Mouse (Mus musculus) heart, postnatal 0 days (tissue): Measurements from ENCODE around the gene Cherp. TPM values are rescaled to one million over a fixed set of nuclear protein-coding genes. Genes with fewer than 3 reads are reported as not detected.

Experiments used
- ATAC-seq: fragments of 200-750 bp; cut with Nextera tagmentation; 2 replicates; pipeline ENCODE4 v1.8.0; 2017; ENCODE audit warnings: low read depth, moderate number of reproducible peaks, moderate library complexity; ENCODE audit not compliant: insufficient read depth
- DNase-seq: peaks from one replicate; pipeline ENCODE4 v3.0.0-alpha.2; 2016; ENCODE audit warnings: low spot score
- H3K27ac ChIP-seq: fragments of 300-500 bp; sonication (generic); 2 replicates; pipeline ENCODE4 v1.5.1; 2014; ENCODE audit warnings: low read depth, mild to moderate bottlenecking
- H3K27me3 ChIP-seq: fragments of 300-500 bp; sonication (generic); 2 replicates; pipeline ENCODE4 v1.6.1; 2014; ENCODE audit warnings: low read length, mixed read lengths; ENCODE audit not compliant: control insufficient read depth, insufficient read depth
- H3K36me3 ChIP-seq: fragments of 300-500 bp; sonication (generic); replicated peaks from 2 replicates; pipeline ENCODE4 v1.6.1; 2014; ENCODE audit warnings: low read length, mixed read lengths; ENCODE audit not compliant: control insufficient read depth, insufficient read depth
- H3K4me1 ChIP-seq: fragments of 300-500 bp; sonication (generic); 2 replicates; pipeline ENCODE4 v1.6.1; 2014; ENCODE audit warnings: antibody characterized with exemption; ENCODE audit not compliant: control insufficient read depth, insufficient read depth
- H3K4me2 ChIP-seq: fragments of 300-500 bp; sonication (generic); 2 replicates; pipeline ENCODE4 v1.6.1; 2014; ENCODE audit warnings: low read depth, mild to moderate bottlenecking, low read length, moderate library complexity
- H3K4me3 ChIP-seq: fragments of 300-500 bp; sonication (generic); 2 replicates; pipeline ENCODE4 v1.5.1; 2014; ENCODE audit warnings: low read depth, low read length
- H3K9ac ChIP-seq: fragments of 300-500 bp; sonication (generic); replicated peaks from 2 replicates; pipeline ENCODE4 v1.6.1; 2014; ENCODE audit warnings: low read depth, low read length, mixed read lengths
- H3K9me3 ChIP-seq: fragments of 300-500 bp; sonication (generic); replicated peaks from 2 replicates; pipeline ENCODE4 v1.6.1; 2016; ENCODE audit warnings: low read length; ENCODE audit not compliant: control insufficient read depth
- CTCF ChIP-seq: IDR thresholded peaks from 2 replicates; pipeline ENCODE4 v1.5.1; 2016; ENCODE audit warnings: antibody characterized with exemption, control low read depth, low read depth
- EP300 ChIP-seq: IDR thresholded peaks from 2 replicates; pipeline ENCODE4 v1.6.1; 2016; ENCODE audit warnings: antibody characterized with exemption, low read depth
- WGBS: fragments of 180-500 bp; shearing (Covaris S2); extraction: QIAGEN DNeasy Blood & Tissue Kit; methylation state at CpG from one replicate; pipeline ENCODE4 v1.1.7; 2014; 5-methylcytosine and 5-hydroxymethylcytosine counted together
- polyA plus RNA-seq: library from polyadenylated mRNA; unstranded; fragments of >200 nt; fragmentation: Nextera tagmentation; extraction: Ambion mirVana; gene quantifications from 2 replicates; pipeline ENCODE4 v1.2.1, GENCODE M21; 2015
- total RNA-seq: library from RNA; depleted of rRNA; stranded (reverse); fragments of >200 nt; gene quantifications from 2 replicates; pipeline ENCODE4 v1.2.3, GENCODE M21; 2014; ENCODE audit warnings: low replicate concordance

Cherp gene
- total and polyA plus RNA-seq, 2 experiments from 2014 or later, result 15.8 to 17.0 TPM

DNA sequence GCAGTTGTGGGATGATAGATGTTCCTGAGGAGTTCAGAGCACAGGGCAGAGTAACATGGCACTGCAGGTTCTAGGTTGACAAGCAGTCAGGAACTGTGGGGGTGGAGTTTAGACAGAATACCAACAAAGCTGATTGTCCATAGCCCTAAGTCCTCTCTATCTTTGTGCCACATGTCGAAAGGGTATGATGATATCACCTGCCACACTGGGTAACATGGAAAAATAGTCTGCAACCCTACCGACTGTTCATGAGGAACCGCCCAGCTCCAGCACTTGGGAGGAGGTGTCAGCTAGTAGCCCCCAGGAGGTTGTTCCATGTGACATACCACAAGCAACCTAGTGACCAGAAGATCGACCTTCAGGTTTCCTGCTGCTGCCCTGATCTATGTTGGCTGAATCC is 23.5 kb upstream of the Cherp start:
- H3K27ac ChIP-seq, result peak overlapping the region; percentile 95
- ATAC-seq (no peak), DNase-seq (no peak)
- H3K9ac ChIP-seq, result no peak overlapping the region
- 72% methylated on average over 4 of the region's 4 CpGs for WGBS
- H3K4me3 ChIP-seq, result no peak overlapping the region
- no peak overlapping the region for H3K4me2 ChIP-seq
- H3K27me3 ChIP-seq, result no peaks in the 10 kb centered on the region
- H3K4me1 ChIP-seq, result peaks cover 45% of the 10 kb centered on the region
- H3K36me3 ChIP-seq, result peaks cover 23% of the 10 kb centered on the region
- H3K9me3 ChIP-seq, result no peaks in the 10 kb centered on the region
- TF ChIP-seq EP300 (no peak), CTCF (no peak)

DNA sequence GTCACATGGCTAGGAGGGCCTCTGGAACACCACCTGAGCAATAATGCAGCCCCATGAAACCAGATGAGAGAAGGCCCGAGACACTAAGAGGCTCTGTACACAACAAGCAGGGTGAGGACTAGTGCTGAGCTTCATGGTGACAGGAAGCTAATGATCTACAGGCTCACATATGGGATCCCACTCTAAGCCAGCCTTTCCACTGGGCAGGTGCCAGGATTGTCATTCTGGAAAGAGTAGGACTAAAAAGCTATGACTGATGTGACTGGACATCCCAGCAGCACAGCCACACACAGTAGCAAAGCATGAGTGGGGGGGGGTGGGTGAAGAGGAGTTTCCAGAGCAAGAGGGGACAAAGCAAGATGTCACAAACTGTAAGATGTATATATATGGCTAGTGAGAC is 22.9 kb upstream of the Cherp start:
- no peak for TF ChIP-seq EP300
- TF ChIP-seq CTCF, result no peak
- Histone ChIP-seq H3K4me1 (peaks cover 42% of the 10 kb centered on the region), H3K4me3 (no peak overlapping the region), H3K27ac (0 out of 2 replicates have a peak overlapping the region, but pooled peaks have one; percentile 95), H3K4me2 (no peak overlapping the region), H3K36me3 (peaks cover 23% of the 10 kb centered on the region), H3K9ac (no peak overlapping the region), H3K9me3 (no peaks in the 10 kb centered on the region), H3K27me3 (no peaks in the 10 kb centered on the region)
- DNase-seq, result no peak
- 74% methylated on average over 1 of the region's 1 CpGs for WGBS
- ATAC-seq, result no peak

DNA sequence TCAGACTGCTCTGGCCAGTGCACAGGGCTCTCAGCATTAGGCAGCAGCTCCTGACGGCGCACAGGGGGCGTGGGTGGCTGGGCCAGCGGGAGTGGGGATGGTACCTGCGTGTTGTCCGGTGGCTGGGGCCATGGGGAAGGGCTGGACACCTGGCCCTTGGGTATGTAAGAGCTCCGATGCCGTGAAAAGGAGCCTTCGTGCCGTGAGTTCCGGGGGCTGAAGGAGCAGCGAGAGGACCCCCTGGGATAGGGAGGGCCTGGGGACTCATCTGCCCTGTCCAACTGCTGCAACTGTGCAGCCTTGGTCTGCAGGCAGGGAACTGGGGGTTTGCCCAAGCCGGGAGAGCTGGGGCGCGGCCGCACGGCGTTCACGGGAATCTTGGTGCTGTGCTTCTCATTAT is 21.2 kb upstream of the Cherp start:
- Histone ChIP-seq H3K4me2 (no peak overlapping the region), H3K9me3 (no peaks in the 10 kb centered on the region), H3K36me3 (peaks cover 23% of the 10 kb centered on the region), H3K27me3 (no peaks in the 10 kb centered on the region), H3K9ac (no peak overlapping the region), H3K4me1 (peaks cover 44% of the 10 kb centered on the region), H3K27ac (no peak overlapping the region), H3K4me3 (no peak overlapping the region)
- no peak for ATAC-seq
- TF ChIP-seq CTCF, result no peak
- no peak for TF ChIP-seq EP300
- no peak for DNase-seq
- WGBS, result 79% methylated on average over 19 of the region's 19 CpGs

DNA sequence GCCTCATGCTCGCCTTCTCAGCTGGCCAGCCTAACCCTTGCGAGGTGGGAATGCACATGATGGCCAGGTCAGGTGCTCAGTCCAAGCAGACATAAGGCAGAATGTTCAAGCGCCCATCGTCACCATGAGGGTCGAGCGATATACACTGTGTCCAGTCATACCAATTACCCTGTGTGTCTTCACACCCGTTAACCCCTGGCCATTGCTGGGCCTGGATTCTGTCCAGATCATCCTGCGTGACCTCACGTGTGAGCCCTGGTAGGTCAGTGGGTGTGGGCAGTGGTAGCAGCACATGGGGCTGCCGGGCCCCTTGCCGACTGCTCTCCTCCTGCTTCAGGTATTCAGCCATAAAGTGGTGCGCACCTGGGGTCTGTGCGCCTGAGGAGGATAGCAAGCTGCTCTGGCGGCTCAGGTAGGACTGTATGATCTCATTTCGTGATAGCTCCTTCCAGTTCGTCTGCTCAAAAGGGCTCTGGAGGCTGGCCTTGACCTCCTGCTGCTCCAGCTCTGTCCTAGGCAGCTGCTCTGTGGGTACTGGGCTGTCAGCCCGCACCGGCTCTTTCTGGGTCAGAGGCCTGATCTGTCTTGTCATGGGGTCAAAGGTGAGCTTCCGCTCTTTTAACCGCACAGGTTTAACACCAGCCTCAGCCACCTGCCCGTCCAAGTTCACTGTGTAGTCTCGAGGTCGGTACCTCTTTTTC is 20.5 kb upstream of the Cherp start:
- no peak for DNase-seq
- Histone ChIP-seq H3K4me3 (no peak overlapping the region), H3K36me3 (peaks cover 23% of the 10 kb centered on the region), H3K27me3 (no peaks in the 10 kb centered on the region), H3K9me3 (no peaks in the 10 kb centered on the region), H3K9ac (no peak overlapping the region), H3K4me2 (no peak overlapping the region), H3K4me1 (peaks cover 41% of the 10 kb centered on the region), H3K27ac (no peak overlapping the region)
- WGBS, result 87% methylated on average over 23 of the region's 23 CpGs
- no peak for ATAC-seq
- TF ChIP-seq EP300 (no peak), CTCF (no peak)

DNA sequence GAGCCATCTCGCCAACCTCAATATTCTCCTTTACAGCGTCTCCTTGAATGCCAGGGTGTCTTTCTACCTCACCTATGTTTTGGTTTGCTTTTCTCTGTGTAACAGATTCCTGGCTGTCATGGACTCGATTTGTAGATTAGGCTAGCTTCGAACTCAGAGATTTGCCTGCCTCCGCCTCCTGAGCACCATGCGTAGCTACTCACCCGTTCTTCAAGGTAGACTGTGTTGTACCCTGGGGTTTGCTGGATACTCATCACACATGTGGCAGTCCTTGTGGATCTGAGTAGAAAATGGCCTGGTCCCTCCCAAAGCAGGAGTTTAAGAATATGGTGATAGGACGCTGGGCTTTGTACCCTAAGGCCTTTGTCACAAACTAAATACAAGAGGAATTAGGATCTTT is 18.4 kb upstream of the Cherp start:
- Histone ChIP-seq H3K9ac (peak overlapping the region; percentile 70), H3K4me3 (peak overlapping the region; percentile 79), H3K4me2 (peak overlapping the region; percentile 92), H3K4me1 (peaks cover 21% of the 10 kb centered on the region), H3K27ac (peak overlapping the region; percentile 83), H3K36me3 (peaks cover 26% of the 10 kb centered on the region), H3K27me3 (no peaks in the 10 kb centered on the region), H3K9me3 (no peaks in the 10 kb centered on the region)
- no peak for TF ChIP-seq EP300
- TF ChIP-seq CTCF, result no peak
- 14% methylated on average over 8 of the region's 8 CpGs for WGBS
- DNase-seq (no peak), ATAC-seq (no peak)

DNA sequence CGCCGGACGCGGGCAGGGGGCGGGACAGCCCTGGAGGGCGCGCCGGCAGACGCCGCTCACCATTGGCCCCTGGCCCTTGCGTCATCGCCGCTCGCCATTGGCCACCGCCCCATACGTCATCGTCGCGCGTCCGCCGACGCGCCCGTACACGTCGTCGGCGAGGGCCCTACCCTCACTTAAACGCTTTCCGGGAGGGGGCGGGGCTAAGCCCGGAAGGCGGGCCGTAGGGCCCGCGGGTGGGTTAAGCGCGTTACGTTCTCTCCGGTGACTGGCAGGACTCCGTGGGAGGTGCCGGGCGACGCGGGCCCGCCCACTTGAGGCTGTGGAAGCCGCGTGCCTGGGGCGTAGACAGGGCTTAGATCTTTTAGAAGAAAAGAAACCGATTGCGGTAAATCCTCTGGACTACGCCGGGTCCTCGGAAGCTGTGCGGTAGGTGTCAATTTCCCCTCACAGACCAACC is 17.6 kb upstream of the Cherp start:
- WGBS, result 0% methylated on average over 54 of the region's 56 CpGs
- TF ChIP-seq EP300 (no peak; the same call in 1 of the 2 replicates), CTCF (no peak)
- Histone ChIP-seq H3K36me3 (peaks cover 33% of the 10 kb centered on the region), H3K9ac (peak overlapping the region; percentile 86), H3K4me3 (peak overlapping the region; percentile 79), H3K4me1 (peaks cover 20% of the 10 kb centered on the region), H3K27ac (peak overlapping the region; percentile 83), H3K27me3 (no peaks in the 10 kb centered on the region), H3K9me3 (no peaks in the 10 kb centered on the region), H3K4me2 (peak overlapping the region; percentile 92)
- ATAC-seq (peak; percentile 98), DNase-seq (peak; percentile 97)
